Mouse (Mus musculus): ENCODE measurements around the gene Cdc6.
"Not testable (repeated sequence)": the region's sequence is repeated elsewhere in the genome, so short reads cannot be mapped to it uniquely, and the experiment has no call there.

Cdc6 gene

GRCm38 (mm10) chr11:98931513-98932292 lies 24.1 kb downstream of the Cdc6 start:
- no peak for DNase-seq (ENCODE audit: low read depth, low spot score)

GRCm38 (mm10) chr11:98932293-98933091 lies 24.9 kb downstream of the Cdc6 start:
- DNase-seq (ENCODE audit: low read depth, low spot score), result no peak

GRCm38 (mm10) chr11:98933151-98933550 lies 25.6 kb downstream of the Cdc6 start:
- peak; percentile 97 for DNase-seq (ENCODE audit: low read depth, low spot score)

DNA sequence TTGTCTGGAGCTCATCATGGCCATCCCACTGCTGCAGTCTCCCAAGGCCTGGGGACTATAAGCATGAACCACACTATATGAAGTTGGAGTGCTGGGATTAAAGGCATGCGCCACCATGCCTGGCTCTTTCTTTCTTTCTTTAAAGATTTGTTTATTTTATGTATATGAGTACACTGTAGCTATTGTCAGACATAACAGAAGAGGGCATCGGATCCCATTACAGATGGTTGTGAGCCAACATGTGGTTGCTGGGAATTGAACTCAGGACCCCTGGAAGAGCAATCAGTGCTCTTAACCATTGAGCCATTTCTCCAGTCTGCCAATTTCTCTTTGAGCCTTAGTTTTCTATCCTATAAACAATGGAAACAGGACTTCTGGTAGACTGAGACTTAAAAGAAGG lies 26.2 kb downstream of the Cdc6 start:
- DNase-seq (ENCODE audit: low read depth, low spot score), result not testable (repeated sequence)

GRCm38 (mm10) chr11:98934367-98934766 lies 26.8 kb downstream of the Cdc6 start:
- no peak for DNase-seq (ENCODE audit: low read depth, low spot score)

GRCm38 (mm10) chr11:98935123-98935522 lies 27.5 kb downstream of the Cdc6 start:
- no peak for DNase-seq (ENCODE audit: low read depth, low spot score)

GRCm38 (mm10) chr11:98936170-98936569 lies 28.6 kb downstream of the Cdc6 start:
- DNase-seq (ENCODE audit: low read depth, low spot score), result no peak

DNA sequence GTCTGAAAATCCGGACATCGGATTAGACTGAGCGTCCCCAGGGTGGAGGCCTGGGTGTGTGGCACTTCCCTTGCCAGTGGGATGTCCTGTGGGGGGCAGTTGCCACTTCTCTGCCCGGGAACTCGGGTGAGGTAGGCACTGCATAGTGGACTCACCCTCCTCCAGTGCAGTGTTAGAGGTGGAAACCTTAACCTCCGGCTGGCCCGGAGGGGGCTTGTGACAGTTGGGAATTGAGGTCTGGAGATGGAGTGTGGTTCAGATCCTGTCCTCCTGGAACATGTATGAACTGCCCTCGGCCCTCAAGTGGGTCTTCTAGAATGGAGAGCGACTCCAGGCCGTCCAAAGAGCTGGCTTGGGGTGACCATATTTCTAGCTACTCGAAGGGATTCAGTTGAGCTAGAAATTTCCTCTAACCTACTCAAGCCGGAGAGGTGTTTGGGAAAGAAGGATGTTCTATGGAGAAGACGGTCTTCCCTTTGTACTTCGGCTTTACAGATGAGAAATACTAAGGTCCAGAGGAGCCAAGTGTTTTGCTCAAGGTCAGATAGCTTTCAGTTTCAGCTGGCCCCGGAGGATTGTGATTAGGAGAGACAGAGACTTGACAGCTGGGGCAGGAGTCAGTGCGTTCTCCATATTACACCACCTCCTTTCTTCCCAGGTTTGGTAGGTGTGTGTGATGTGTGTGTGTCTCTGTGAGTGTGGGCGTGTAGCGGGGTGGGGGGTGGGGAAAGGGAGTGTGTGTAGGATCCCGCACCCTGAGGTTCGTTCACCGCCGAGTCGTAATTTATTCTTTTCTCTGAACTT lies 29.2 kb downstream of the Cdc6 start:
- DNase-seq (ENCODE audit: low read depth, low spot score), result no peak

- DNase-seq (ENCODE audit: low read depth, low spot score), result peak; percentile 90
Observed at GRCm38 (mm10) chr11:98937410-98937913, 29.9 kb downstream of the Cdc6 start.

DNA sequence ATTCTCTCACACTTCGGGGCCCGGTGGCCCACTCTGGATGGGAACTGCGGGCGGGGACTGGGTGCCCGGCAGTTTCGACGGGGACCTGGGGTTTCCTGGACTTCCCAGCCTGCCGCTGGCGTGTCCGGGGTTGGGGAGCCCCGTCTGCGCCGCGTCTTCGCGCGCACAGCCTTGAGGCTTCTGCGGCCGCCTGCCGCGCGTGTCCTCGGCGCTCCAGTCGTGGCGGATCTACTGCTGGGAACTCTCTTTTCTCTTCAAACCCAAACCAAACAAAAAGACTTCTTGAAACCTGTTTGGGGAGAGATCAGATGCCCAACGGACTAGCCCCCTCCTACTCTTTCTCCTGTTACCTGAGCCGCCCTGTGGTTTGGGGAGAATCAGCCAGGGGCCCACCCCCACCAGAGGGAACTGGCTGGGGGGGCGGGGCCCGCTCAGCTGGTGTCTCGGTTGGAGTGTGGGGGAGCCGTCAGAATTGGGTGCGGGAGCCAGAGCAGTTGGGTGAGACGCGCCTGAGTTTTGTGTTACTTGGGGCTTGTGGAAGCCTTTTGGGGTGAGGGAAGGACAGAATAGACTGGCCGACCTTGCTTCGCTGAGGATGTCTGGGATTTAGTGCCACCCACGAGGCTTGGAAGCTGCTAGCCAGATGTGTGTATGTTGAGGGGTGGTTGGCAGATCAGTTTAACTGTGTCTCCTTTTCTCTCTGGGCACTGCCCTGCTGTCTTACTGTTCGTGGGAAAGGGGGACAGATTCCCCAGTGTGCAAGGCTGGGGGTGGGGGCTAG lies 30.5 kb downstream of the Cdc6 start:
- peak; percentile 51 for DNase-seq (ENCODE audit: low read depth, low spot score)

GRCm38 (mm10) chr11:98938701-98939083 lies 31.1 kb downstream of the Cdc6 start:
- DNase-seq (ENCODE audit: low read depth, low spot score), result no peak

GRCm38 (mm10) chr11:98939084-98939952 lies 31.7 kb downstream of the Cdc6 start:
- DNase-seq (ENCODE audit: low read depth, low spot score), result peak; percentile 57

DNA sequence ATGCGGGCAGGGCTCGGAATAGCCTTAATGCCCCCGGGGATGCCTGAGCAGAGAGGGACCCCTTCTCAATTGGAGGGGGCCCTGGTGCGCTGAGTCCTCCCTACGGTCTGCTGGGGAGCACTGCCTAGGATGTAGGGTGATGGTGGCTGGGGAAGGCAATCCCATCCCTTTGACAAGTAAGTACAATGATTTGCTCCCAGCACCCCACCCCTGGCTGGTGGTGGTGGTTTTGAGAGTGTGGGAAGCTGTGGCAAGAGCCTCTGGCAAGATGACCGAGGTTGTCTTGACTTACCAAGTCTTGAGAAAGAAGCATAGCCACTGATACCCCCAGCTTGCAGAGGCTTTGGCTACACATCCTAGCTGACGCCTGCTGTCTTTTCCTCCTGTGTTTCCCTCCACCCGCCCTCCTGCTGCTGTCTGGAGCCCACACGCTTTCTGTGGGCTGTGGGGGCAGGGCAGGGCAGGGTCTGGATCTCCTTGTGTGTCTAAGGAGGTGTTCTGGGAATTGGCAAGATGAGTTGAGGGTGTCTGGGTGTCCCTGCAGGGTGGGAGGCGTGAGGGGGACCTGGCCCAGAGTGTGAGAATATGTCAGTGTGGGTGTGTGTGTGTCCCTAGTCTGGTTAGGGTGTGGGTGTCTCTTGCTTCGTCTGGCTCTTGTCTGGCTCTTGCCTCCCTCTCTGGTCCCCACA lies 32.5 kb downstream of the Cdc6 start:
- peak; percentile 79 for DNase-seq (ENCODE audit: low read depth, low spot score)

- DNase-seq (ENCODE audit: low read depth, low spot score), result no peak
Observed at GRCm38 (mm10) chr11:98940776-98941175, 33.2 kb downstream of the Cdc6 start.

- peak; percentile 92 for DNase-seq (ENCODE audit: low read depth, low spot score)
Observed at GRCm38 (mm10) chr11:98941341-98941825, 33.8 kb downstream of the Cdc6 start.

- DNase-seq (ENCODE audit: low read depth, low spot score), result peak; percentile 86
Observed at GRCm38 (mm10) chr11:98941826-98942550, 34.4 kb downstream of the Cdc6 start.

DNA sequence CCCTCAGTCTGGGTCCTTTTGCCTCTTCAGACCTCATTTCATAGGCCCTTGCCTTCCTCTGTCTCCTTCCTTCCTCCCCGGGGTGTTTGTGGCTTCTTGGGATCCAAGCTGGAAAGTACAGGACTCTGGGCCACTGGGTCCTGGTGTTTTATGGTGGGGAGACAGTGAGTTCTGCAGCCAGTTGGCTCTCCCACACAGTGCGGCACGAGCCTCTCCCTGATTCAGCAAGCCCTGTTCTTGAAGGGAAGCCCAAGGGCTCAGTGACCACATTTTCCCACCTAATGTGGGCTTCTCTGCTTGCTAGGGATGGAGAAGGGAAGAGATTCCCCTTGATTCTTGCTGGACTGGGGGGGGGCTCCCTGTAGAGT lies 34.9 kb downstream of the Cdc6 start:
- DNase-seq (ENCODE audit: low read depth, low spot score), result peak; percentile 43

- no peak for DNase-seq (ENCODE audit: low read depth, low spot score)
Observed at GRCm38 (mm10) chr11:98942923-98943641, 35.5 kb downstream of the Cdc6 start.

Measured in brain, adult 2 months (tissue).